Mouse (Mus musculus): ENCODE measurements around the gene Gm15080.
"Not testable (repeated sequence)": the region's sequence is repeated elsewhere in the genome, so short reads cannot be mapped to it uniquely, and the experiment has no call there.

Gm15080 gene

GRCm38 (mm10) chrX:147992693-147993092, at the start of gene Gm15080:
Gene Gm15080, plus strand, starts transcription at chrX:147992993.
- DNase-seq (ENCODE audit: low spot score): not testable (repeated sequence)
